Mouse (Mus musculus): ENCODE measurements around the gene Ccn2. TPM values are rescaled to one million over a fixed set of nuclear protein-coding genes. Genes with fewer than 3 reads are reported as not detected.

The Ccn2 gene
- polyA plus RNA-seq, 1 experiment from 2014 or later = 1.4 TPM

DNA sequence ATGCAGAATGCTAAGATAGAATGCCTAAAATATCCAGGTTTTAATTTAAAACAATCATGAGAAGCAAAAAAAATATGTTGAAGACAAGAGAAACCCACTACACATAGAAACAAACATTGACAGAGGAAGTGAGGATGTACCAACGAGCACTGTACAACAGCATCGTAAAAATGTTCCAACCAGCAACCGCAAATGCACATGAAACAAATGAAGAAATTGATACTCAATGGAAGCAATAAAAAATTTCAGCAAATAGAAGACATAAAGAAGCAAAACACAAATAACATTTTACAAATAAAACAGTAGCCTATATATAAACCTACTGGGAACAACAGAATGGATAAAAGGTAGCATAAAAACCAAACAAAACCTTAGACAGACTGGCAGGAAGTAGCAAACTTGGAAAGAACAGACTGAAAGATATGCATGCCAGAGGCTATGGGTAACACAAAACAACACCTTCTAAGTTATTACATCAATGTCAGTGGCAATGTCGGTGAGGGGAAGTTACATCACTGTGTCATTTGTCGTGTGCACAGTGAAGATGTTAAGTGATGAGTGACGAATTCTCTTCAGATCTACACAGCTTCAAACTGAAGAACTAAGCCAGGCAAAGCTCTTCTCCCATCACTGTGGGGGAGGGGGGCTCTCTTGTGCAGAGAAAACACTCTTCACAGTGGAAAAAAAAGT is 45.1 kb downstream of the Ccn2 start:
- Histone ChIP-seq H3K4me3 (replicated peaks; ENCODE audit: low read depth, low read length) (no peak overlapping the region), H3K9ac (replicated peaks; ENCODE audit: low read length) (no peak overlapping the region), H3K9me3 (ENCODE audit: control insufficient read depth, low read length) (no peaks in the 10 kb centered on the region), H3K27me3 (ENCODE audit: control insufficient read depth, insufficient read depth, low read length) (no peaks in the 10 kb centered on the region), H3K4me2 (ENCODE audit: low read length) (no peak overlapping the region), H3K36me3 (ENCODE audit: control insufficient read depth, insufficient read depth, low read length) (no peaks in the 10 kb centered on the region), H3K27ac (replicated peaks; ENCODE audit: low read depth, low read length) (no peak overlapping the region), H3K4me1 (ENCODE audit: control insufficient read depth, insufficient read depth, low read length) (no peaks in the 10 kb centered on the region)
- 78% methylated on average over 6 of the region's 6 CpGs for WGBS
- DNase-seq = no peak
- ATAC-seq (ENCODE audit: low FRiP score, low TSS enrichment) = no peak

DNA sequence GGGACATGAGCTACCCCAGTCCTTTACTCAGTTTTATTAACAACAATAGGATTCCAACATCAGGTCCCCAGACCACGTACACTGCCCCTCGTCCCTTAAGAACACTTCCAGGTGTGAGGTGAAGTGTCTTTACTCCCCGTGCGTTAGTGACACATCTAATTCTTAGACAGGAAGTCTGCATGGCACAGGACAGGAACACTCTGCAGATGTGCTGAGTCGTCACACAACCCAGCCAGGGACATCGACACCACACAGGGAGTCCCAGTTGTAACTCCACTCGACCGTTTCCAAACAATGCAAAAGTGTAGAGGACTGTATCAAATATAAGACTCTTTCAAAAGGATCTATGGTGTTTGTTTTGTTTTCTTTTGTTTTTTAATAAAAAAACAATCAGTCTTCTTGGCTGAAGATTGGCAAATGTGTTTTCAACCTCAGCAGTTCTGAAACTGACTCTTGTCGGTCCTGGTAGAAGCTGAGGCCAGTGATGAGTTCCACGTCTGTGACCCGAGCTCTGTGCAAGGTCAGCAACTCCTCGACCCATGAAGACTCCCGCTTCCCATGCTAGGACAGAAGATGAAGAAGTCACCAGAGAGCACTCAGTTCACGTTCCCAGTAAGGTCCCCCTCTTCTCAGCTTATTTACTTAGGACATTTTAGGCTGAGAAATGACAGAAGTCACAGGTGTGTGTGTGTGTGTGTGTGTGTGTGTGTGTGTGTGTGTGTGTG is 46.3 kb downstream of the Ccn2 start:
- no peaks in the 10 kb centered on the region for H3K27me3 ChIP-seq (ENCODE audit: control insufficient read depth, insufficient read depth, low read length)
- no peaks in the 10 kb centered on the region for H3K36me3 ChIP-seq (ENCODE audit: control insufficient read depth, insufficient read depth, low read length)
- H3K4me2 ChIP-seq (ENCODE audit: low read length) = no peak overlapping the region
- H3K27ac ChIP-seq (replicated peaks; ENCODE audit: low read depth, low read length) = no peak overlapping the region
- 84% methylated on average over 14 of the region's 14 CpGs for WGBS
- no peaks in the 10 kb centered on the region for H3K4me1 ChIP-seq (ENCODE audit: control insufficient read depth, insufficient read depth, low read length)
- ATAC-seq (ENCODE audit: low FRiP score, low TSS enrichment) (no peak), DNase-seq (no peak)
- H3K4me3 ChIP-seq (replicated peaks; ENCODE audit: low read depth, low read length) = no peak overlapping the region
- H3K9ac ChIP-seq (replicated peaks; ENCODE audit: low read length) = no peak overlapping the region
- no peaks in the 10 kb centered on the region for H3K9me3 ChIP-seq (ENCODE audit: control insufficient read depth, low read length)

DNA sequence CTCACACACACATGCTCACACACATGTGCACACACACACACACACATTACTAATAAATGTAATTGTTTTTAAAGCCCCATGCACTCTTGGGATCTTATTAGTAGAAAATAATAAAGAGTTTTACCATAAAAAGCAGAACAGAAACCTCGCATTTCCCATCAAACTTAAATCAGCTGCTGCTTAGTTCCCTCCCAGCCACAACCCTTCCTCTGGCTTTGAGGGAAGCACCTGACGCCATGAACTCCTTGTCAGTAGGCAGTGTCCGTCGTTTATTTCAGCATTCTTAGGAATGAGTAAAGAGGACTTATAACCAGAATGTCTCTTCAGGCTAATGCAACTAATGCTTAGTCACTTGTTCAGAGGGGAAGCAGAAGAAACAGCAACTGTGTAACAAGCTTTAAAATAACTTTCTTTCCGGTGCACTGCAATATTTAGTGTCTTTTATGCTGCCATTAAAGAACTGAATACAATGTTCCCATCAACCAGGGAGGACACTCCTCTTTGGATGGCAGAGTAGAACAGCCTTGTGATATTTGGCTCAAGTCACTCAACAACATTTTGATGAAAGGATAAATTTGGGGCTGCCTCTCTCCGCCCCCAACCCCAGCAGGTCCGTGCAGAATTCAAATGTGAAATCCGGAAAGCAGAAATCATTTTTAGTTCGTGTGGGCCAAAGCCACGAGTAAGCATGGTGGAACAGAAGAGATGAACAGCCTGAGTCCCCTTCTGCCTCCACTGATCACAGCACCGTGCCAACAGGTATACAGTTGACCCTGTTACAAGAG is 47.7 kb downstream of the Ccn2 start:
- no peak for ATAC-seq (ENCODE audit: low FRiP score, low TSS enrichment)
- 91% methylated on average over 11 of the region's 11 CpGs for WGBS
- Histone ChIP-seq H3K9ac (replicated peaks; ENCODE audit: low read length) (no peak overlapping the region), H3K27ac (replicated peaks; ENCODE audit: low read depth, low read length) (no peak overlapping the region), H3K4me2 (ENCODE audit: low read length) (no peak overlapping the region), H3K36me3 (ENCODE audit: control insufficient read depth, insufficient read depth, low read length) (no peaks in the 10 kb centered on the region), H3K9me3 (ENCODE audit: control insufficient read depth, low read length) (no peaks in the 10 kb centered on the region), H3K4me3 (replicated peaks; ENCODE audit: low read depth, low read length) (no peak overlapping the region), H3K27me3 (ENCODE audit: control insufficient read depth, insufficient read depth, low read length) (no peaks in the 10 kb centered on the region), H3K4me1 (ENCODE audit: control insufficient read depth, insufficient read depth, low read length) (no peaks in the 10 kb centered on the region)
- DNase-seq = no peak

DNA sequence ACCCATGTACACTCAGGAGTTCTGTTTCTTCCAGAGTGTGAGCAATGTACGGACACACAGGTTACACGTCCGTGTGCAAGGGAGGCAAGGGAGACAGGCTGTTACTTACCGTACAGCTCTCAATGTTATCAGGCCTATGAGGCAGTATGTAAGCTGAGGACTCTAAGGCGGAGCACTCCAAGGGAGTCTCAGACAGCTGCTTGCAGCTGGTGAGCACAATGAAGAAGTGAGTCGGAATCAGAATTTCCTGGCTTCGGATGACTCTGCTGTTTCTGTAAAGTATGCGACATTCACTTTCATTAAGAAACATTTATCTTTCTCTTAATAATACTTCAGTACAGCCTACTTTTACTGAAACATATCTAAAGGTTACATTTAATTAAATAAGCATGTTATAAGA is 49.9 kb downstream of the Ccn2 start:
- no peaks in the 10 kb centered on the region for H3K36me3 ChIP-seq (ENCODE audit: control insufficient read depth, insufficient read depth, low read length)
- no peaks in the 10 kb centered on the region for H3K9me3 ChIP-seq (ENCODE audit: control insufficient read depth, low read length)
- no peak overlapping the region for H3K9ac ChIP-seq (replicated peaks; ENCODE audit: low read length)
- DNase-seq (no peak), ATAC-seq (ENCODE audit: low FRiP score, low TSS enrichment) (no peak)
- no peaks in the 10 kb centered on the region for H3K27me3 ChIP-seq (ENCODE audit: control insufficient read depth, insufficient read depth, low read length)
- no peak overlapping the region for H3K4me2 ChIP-seq (ENCODE audit: low read length)
- H3K27ac ChIP-seq (replicated peaks; ENCODE audit: low read depth, low read length) = no peak overlapping the region
- H3K4me3 ChIP-seq (replicated peaks; ENCODE audit: low read depth, low read length) = no peak overlapping the region
- H3K4me1 ChIP-seq (ENCODE audit: control insufficient read depth, insufficient read depth, low read length) = no peaks in the 10 kb centered on the region
- 92% methylated on average over 8 of the region's 8 CpGs for WGBS

Other genes with a start within 250 kb of the Ccn2 start
- gene Enpp1, start 116.7 kb downstream of the Ccn2 start, polyA plus RNA-seq (2014; fragmentation: Nextera tagmentation; extraction: Ambion mirVana) = 0.55 and 4.2 TPM in 2 replicates
- 2.5 and 4.1 TPM in 2 replicates for gene Enpp3, start 247.4 kb downstream of the Ccn2 start, polyA plus RNA-seq (2014; fragmentation: Nextera tagmentation; extraction: Ambion mirVana)